Mouse (Mus musculus): Measurements from ENCODE around the gene Stk33.

GRCm38 (mm10) chr7:109470700-109471099 lies 31.8 kb upstream of the Stk33 start:
- no peak for TF ChIP-seq POLR2A (IDR thresholded peaks at IDR 0.05; ENCODE audit: borderline replicate concordance, low read depth, low read length)
- no peak for TF ChIP-seq CTCF (IDR thresholded peaks at IDR 0.05; ENCODE audit: low read depth, low read length)
